In genomic region chr3:123515600-123516359, GRCm38 (mm10) we compare ENCODE assay signal across 7 mouse cellular contexts.
DNase-seq lines count a peak whose midpoint lies in the region; ATAC-seq and TF ChIP-seq lines count a peak whose summit lies in the region.

No protein-coding gene starts in this region.

- no peaks in the 10 kb centered on the region for H3K27me3 ChIP-seq in liver, adult 2 months (ENCODE audit: control insufficient read depth, insufficient read depth, low read length)
- H3K27me3 ChIP-seq in liver, embryonic 12.5 days (replicated peaks) = no peaks in the 10 kb centered on the region
- peaks cover 3% of the 10 kb centered on the region; the same call in 1 of the 2 replicates for H3K27me3 ChIP-seq in G1E (ENCODE audit: insufficient read depth, low read length)
- no peaks in the 10 kb centered on the region for H3K27me3 ChIP-seq in forebrain, postnatal 0 days (ENCODE audit: insufficient read depth, low read length)
- H3K27me3 ChIP-seq in neural tube, embryonic 15.5 days (replicated peaks) = no peaks in the 10 kb centered on the region

- no peak for TF ChIP-seq POLR2A in liver, adult 2 months (IDR thresholded peaks at IDR 0.05; ENCODE audit: extremely low read depth, insufficient read depth, low read length)
- no peak for TF ChIP-seq POLR2A in brain, embryonic 14.5 days (IDR thresholded peaks at IDR 0.05; ENCODE audit: borderline replicate concordance, extremely low read depth, insufficient read depth, insufficient read length, poor library complexity, severe bottlenecking)

- H3K9me3 ChIP-seq in liver, embryonic 12.5 days (replicated peaks) = no peaks in the 10 kb centered on the region
- H3K9me3 ChIP-seq in G1E (replicated peaks) = no peaks in the 10 kb centered on the region
- H3K9me3 ChIP-seq in forebrain, postnatal 0 days (ENCODE audit: low read length) = no peaks in the 10 kb centered on the region
- H3K9me3 ChIP-seq in neural tube, embryonic 15.5 days (replicated peaks) = no peaks in the 10 kb centered on the region

- H3K4me3 ChIP-seq in liver, adult 2 months (ENCODE audit: insufficient read depth, low read depth, low read length) = no peak overlapping the region
- no peak overlapping the region for H3K4me3 ChIP-seq in liver, embryonic 12.5 days
- no peak overlapping the region for H3K4me3 ChIP-seq in G1E (ENCODE audit: low read depth, low read length)
- H3K4me3 ChIP-seq in forebrain, postnatal 0 days (ENCODE audit: low read depth, low read length) = no peak overlapping the region
- no peak overlapping the region for H3K4me3 ChIP-seq in neural tube, embryonic 15.5 days (replicated peaks)

- no peak for ATAC-seq in liver, embryonic 12.5 days
- ATAC-seq in G1E (ENCODE audit: extremely low read depth, insufficient number of reproducible peaks, low FRiP score, poor library complexity, severe bottlenecking) = 0 out of 2 replicates have a peak, but pooled peaks have one; percentile 59
- peak; percentile 55; the same call in 1 of the 2 replicates for ATAC-seq in forebrain, postnatal 0 days
- ATAC-seq in neural tube, embryonic 15.5 days (ENCODE audit: low FRiP score) = peak; percentile 54; the same call in 1 of the 2 replicates

- no peak overlapping the region for H3K27ac ChIP-seq in liver, adult 2 months (replicated peaks; ENCODE audit: insufficient read depth, low read depth, low read length)
- no peak overlapping the region for H3K27ac ChIP-seq in liver, embryonic 12.5 days
- H3K27ac ChIP-seq in forebrain, postnatal 0 days (ENCODE audit: low read depth, low read length) = no peak overlapping the region
- no peak overlapping the region for H3K27ac ChIP-seq in neural tube, embryonic 15.5 days (replicated peaks)

- peak; percentile 63 for DNase-seq in liver, adult 2 months (ENCODE audit: extremely low read depth, low read depth, low spot score)
- no peak for DNase-seq in G1E (ENCODE audit: low spot score)
- DNase-seq in brain, embryonic 14.5 days (ENCODE audit: low read depth) = peak; percentile 88
- peak; percentile 82 for DNase-seq in forebrain, postnatal 0 days
- DNase-seq in layer of hippocampus, adult 9-11 months = peak; percentile 53

- no peaks in the 10 kb centered on the region for H3K36me3 ChIP-seq in liver, adult 2 months (ENCODE audit: control insufficient read depth, insufficient read depth, low read length)
- H3K36me3 ChIP-seq in liver, embryonic 12.5 days = no peaks in the 10 kb centered on the region
- no peaks in the 10 kb centered on the region for H3K36me3 ChIP-seq in G1E (replicated peaks)
- no peaks in the 10 kb centered on the region for H3K36me3 ChIP-seq in forebrain, postnatal 0 days (ENCODE audit: insufficient read depth)
- H3K36me3 ChIP-seq in neural tube, embryonic 15.5 days = no peaks in the 10 kb centered on the region

- H3K79me2 ChIP-seq in liver, adult 2 months (ENCODE audit: control insufficient read depth, insufficient read depth, low read length) = no peaks in the 10 kb centered on the region

- TF ChIP-seq CTCF in liver, adult 2 months (IDR thresholded peaks at IDR 0.05; ENCODE audit: low read depth, low read length) = peak; percentile 50
- TF ChIP-seq CTCF in G1E (IDR thresholded peaks at IDR 0.05; ENCODE audit: low read depth, low read length) = no peak
- TF ChIP-seq CTCF in brain, embryonic 14.5 days (IDR thresholded peaks at IDR 0.05; ENCODE audit: borderline replicate concordance, extremely low read depth, insufficient read depth, insufficient read length) = no peak
- peak; percentile 77 for TF ChIP-seq CTCF in forebrain, postnatal 0 days (IDR thresholded peaks at IDR 0.05; ENCODE audit: low read depth)

- H3K9ac ChIP-seq in liver, adult 2 months (ENCODE audit: low read depth, low read length) = no peak overlapping the region
- H3K9ac ChIP-seq in liver, embryonic 12.5 days = no peak overlapping the region
- no peak overlapping the region for H3K9ac ChIP-seq in forebrain, postnatal 0 days
- no peak overlapping the region for H3K9ac ChIP-seq in neural tube, embryonic 15.5 days (replicated peaks)

- no peak overlapping the region for H3K4me2 ChIP-seq in liver, embryonic 12.5 days
- H3K4me2 ChIP-seq in forebrain, postnatal 0 days (ENCODE audit: low read depth) = no peak overlapping the region
- no peak overlapping the region for H3K4me2 ChIP-seq in neural tube, embryonic 15.5 days

- 11% methylated on average over 5 of the region's 5 CpGs for WGBS in liver, adult 2 months
- WGBS in liver, embryonic 12.5 days (ENCODE audit: insufficient replicate concordance) = 9% methylated on average over 5 of the region's 5 CpGs
- WGBS in forebrain, postnatal 0 days = 20% methylated on average over 5 of the region's 5 CpGs
- WGBS in neural tube, embryonic 15.5 days = 16% methylated on average over 5 of the region's 5 CpGs

- no peaks in the 10 kb centered on the region for H3K4me1 ChIP-seq in liver, adult 2 months (ENCODE audit: control insufficient read depth, insufficient read depth, low read length)
- H3K4me1 ChIP-seq in liver, embryonic 12.5 days = no peaks in the 10 kb centered on the region
- peaks cover 3% of the 10 kb centered on the region; the same call in 1 of the 2 replicates for H3K4me1 ChIP-seq in G1E (ENCODE audit: insufficient read depth, low read depth, low read length)
- H3K4me1 ChIP-seq in forebrain, postnatal 0 days (ENCODE audit: insufficient read depth) = no peaks in the 10 kb centered on the region
- H3K4me1 ChIP-seq in neural tube, embryonic 15.5 days = no peaks in the 10 kb centered on the region

Comparison
In these comparisons a context has a peak if more than half of its experiments do, and no peak if none do; other contexts are left out.
1. CTCF ChIP-seq: peak in liver, adult 2 months (single experiment) and forebrain, postnatal 0 days (single experiment); none in G1E (single experiment) and brain, embryonic 14.5 days (single experiment).